Mouse (Mus musculus) c-Kit-negative CD71-positive TER-119-positive erythroid progenitor cells, embryonic 14.5 days (primary cell): ENCODE measurements around the gene Plekhh3.
A peak's percentile ranks its signal among the peaks of the same experiment; 100 is the strongest.

Experiments
- DNase-seq: peaks from one replicate; pipeline ENCODE4 v3.0.0-alpha.2; 2013; ENCODE audit warnings: low read depth, low spot score

Gene Plekhh3

DNA sequence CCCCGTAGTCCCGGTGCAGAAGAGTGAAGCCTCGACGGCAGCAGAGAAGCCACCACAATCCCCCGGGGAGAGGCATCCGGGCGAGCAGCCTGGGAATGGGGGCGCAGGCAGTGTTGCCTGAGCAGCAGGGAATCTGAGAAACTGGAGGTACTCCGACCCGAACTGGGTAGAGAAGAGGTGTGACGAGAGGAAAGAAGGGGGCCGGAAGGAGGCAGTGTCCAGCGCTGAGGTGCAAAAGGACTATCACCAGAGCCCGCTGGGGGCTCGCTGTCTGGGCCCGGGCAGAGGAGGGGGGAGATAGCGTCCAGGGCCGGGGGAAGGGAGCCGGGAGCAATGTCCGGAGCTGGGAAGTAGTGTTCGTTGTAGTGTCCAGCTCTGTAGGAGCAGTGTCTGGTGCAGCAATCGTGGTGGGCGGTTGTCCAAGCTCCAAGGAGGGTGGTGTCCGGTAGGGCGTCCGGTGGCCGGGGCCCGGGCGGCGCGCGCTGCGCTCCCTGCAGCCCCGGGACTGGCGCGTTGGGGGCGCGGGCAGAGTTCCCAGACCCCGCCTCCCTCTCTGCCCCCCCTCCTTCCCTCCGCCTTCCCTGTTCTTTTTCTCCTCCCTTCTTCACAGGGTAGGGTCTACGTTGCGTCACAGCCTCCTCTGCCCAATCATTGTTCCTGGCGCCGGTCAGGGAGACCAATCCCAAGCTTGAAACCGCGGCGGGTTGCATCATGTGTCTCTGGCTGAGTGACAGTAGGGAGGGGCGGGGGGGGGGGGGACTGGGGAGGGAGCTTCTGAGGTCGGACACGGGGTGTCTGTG lies at the start of gene Plekhh3:
Gene Plekhh3 (minus strand): TSS at position 541 of the 800 bp plus-strand sequence.
- no peak for DNase-seq

- no peak for DNase-seq
These were observed 49.7 kb upstream of the Plekhh3 start for GRCm38 (mm10) chr11:101220853-101221252.

DNA sequence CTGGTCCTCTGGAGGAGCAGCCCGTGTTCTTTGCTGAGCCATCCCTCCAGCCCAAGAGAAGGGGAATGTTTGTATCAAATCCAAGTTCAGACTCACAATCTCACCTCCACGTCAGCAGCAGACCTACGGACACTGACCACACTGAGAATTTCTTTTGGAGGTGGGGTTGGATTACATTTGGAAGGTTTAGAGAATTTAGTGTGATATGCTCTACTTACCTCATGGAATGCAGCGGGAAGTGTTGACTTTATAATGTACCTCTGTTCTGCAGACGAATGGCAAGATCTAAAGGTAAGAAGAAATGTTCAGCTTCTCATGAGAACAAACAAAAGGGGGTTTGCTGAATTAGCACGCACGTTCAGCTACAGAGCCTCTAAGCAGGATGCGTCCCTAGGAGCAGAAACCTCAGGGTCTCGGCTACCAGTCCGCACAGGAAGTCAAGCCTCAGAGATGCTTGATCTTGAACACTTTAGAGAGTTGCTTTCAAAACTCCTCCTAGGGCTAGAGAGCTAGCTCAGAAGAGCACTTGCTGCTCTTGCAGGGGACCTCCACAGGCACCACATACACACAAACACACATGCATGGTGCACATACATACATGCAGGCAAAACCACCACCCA lies 47.4 kb upstream of the Plekhh3 start:
- no peak for DNase-seq

DNA sequence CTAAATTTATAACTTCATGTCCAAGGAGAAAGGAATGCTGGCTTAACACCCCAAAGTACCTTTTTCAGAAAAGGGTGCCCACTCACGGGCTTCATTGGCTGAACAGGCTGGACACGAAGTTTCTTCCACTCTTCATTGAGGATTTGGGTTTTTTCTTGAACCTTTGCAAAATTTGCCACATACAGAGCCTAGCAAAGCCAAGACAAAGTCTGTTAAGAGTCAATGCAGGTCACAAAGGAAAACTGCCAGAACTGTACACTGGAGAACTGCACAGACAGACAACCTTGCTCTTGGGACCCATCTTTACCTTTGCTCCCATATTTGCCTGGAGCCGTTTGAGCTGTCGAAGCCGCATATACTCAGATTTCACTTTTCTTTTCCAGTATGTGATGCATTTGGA lies 45.8 kb upstream of the Plekhh3 start:
- no peak for DNase-seq

DNA sequence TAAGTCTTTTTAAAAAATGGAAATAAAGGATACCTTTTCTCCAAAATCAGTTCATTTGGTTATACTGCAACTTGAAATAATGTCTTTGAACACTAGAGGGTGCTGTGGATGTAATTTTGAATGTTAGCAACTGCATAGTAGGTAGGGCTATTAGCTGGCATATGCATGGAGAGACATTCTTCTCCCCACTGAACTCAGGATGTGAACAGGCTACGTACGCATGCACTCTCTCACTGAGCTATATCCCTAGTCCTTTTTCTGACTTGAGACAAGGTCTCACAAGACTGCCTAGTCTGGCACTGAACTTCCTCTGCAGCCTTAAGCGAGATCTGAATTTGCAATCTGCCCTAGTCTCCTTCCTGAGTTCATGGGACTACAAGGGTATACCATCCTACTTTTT lies 40.8 kb upstream of the Plekhh3 start:
- DNase-seq = peak; percentile 73

DNA sequence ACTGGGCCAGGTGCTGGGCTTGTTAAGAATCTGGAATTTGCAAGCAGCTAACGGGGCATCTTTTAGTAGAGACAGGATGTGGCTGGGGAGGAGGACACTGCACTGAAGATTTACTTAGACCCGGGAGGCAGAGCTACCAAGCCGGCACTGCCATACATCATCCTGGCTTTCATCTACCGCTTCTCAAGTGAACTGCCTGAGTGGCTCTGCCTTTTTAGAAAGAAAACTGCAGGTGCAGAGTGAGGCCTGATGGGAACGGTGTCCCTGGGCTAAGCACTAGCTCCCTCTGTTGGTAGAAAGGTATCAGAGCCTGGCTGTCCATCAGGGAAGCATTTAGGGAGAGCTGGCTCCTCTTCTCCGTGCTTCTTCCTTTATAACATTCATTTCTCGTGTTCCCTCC lies 29.8 kb upstream of the Plekhh3 start:
- DNase-seq = no peak

DNA sequence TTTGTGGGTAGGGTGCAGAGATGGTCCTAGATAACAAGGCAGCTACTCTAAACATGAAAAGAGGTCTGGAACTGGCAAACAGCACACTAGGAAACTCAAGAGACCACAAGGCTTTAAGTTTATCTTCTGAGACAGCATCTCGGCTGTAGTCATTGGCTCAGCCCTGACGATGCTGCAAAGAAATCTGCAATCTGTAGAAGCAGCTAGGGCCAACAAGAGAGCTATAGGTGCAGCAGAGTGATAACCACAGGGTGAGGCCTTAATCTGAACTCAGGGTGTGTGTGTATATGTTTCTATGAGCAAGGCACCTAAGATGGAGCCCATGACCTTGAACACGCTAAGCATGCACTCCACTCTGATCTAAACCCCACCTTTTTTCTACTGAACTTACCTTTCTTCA lies 28.4 kb upstream of the Plekhh3 start:
- no peak for DNase-seq

DNA sequence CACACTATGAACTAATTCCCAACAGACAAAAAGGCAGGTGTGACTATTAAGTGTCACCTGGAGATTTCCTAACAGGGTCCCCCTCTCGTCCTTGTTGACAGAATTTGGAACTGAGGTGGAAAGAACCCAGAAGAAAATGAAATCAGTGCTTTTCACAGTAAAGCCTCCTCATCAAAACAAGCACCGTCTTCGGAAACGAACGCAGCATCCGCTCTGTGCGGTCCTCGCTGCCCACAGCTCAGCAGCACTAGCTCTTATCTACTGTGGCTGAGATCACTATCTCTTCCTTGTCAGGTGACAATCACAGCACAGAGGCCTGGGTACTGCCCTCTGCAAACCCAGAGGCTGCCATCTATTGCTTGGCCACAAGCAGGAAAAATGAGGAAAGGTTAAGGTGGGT lies 25.0 kb upstream of the Plekhh3 start:
- no peak for DNase-seq

- DNase-seq = no peak
These were observed 24.4 kb upstream of the Plekhh3 start for GRCm38 (mm10) chr11:101195571-101195970.

GRCm38 (mm10) chr11:101195101-101195500 lies 23.9 kb upstream of the Plekhh3 start:
- DNase-seq = no peak

DNA sequence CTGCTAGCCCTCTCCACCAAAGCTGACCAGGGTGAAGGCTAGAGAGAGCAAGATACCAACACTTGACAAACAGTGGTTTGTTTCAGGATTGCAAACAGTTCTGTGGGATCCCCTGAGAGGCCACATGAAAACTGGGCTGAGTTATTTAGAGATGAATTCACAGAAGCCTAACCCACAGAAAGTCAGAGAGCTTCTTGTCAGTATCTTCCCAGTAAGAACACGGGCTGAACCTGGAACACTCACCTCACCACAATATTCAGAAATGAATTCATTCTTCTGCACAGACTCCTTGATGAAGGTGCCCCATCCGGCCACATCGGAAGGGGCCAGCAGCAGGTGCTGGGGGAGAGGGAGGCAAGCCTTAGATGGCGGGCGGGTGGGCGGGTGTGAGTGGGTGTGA lies 23.5 kb upstream of the Plekhh3 start:
- DNase-seq = no peak

GRCm38 (mm10) chr11:101194137-101194536 lies 23.0 kb upstream of the Plekhh3 start:
- no peak for DNase-seq

DNA sequence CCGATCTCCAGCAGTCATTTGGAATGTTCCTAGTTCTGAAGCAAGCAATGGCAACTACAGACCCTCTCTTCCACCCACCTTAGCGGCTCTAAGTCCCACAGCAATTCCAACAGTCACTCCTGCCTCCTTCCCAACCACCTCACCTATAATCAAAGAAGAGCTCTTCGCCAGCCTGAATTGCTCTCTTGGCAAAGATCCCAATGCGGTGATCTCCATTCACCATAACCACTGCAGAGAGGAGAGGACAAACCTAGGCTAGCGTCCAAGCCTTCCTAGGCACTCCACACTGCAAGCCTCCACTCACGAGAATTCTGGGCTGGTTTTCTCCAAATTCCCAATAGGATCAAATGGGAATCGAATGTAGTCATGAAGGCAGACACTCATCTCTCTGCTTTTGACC lies 21.9 kb upstream of the Plekhh3 start:
- no peak for DNase-seq

DNA sequence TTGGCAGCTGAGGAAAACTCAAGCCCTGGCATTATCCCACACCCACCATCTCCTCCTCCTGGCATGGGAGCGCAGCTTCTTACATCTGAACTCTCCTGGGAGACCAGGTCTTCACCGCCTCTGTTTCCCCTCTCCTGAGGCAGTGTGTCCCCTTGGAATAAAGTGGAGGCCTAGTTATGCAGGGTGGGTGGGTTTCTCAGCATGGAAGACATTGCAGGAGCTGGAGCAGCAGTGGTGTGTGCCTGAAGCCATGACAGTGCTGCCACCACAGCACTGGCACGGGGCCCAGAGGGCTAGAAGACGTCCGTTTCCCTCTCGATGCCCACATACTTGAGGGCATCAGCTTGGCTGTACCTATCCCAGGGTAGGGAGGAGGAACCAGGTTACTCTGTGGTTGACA lies 21.5 kb upstream of the Plekhh3 start:
- DNase-seq = no peak

DNA sequence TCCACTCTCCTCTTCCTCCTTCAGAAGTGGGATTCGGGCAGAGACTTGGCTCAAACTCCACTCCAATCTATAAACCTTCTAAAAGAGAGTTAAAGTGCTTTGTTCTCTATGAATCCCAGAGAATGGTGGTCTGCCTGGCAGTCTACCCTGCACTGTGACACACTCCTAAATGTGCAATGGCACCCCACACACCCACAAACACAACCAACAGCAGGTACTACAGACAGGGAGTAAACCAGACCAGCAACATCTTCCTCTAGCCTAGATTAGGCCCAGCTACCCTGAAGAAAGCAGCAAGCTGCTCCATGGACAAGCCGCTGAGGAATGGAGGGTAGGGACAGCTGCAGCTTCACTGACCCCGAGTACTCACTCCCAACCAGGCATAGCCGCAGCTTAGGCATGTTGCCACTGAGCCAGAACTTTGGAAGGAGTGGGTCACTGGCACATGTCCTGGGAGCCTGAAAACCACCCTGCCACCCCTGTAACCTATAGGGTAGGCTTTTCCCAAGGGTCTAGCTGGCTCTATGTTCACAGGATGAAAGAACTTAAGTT lies 20.8 kb upstream of the Plekhh3 start:
- no peak for DNase-seq

- DNase-seq = no peak
These were observed 20.1 kb upstream of the Plekhh3 start for GRCm38 (mm10) chr11:101190913-101191907.

GRCm38 (mm10) chr11:101190181-101190912 lies 19.2 kb upstream of the Plekhh3 start:
- DNase-seq = no peak

- peak; percentile 51 for DNase-seq
These were observed 18.5 kb upstream of the Plekhh3 start for GRCm38 (mm10) chr11:101189495-101190180.

DNA sequence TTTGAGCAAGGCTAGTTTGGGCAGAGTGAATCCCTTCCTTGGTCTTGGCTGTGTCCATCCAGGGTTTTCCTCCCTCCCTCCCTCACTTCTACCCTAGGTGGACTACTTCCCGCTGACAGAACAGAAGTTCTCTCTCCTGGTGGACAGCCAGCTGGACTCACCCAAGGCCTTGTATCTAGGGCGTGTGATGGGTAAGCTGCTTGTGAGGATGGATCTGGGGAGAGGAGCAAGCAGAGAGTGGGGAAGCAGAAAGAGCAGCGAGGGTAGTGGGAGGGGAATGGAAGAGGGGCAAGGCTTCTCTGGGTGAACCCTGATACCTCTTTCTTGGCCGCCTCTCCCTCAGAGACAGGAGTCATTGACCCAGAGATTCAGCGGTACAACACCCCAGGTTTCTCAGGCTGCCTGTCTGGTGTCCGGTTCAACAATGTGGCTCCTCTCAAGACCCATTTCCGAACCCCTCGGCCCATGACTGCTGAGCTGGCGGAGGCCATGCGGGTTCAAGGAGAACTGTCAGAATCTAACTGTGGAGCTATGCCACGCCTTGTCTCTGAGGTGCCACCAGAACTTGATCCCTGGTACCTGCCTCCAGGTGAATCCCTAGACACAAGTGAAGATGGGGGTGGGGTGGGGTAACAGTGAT lies 17.1 kb upstream of the Plekhh3 start:
- no peak for DNase-seq

DNA sequence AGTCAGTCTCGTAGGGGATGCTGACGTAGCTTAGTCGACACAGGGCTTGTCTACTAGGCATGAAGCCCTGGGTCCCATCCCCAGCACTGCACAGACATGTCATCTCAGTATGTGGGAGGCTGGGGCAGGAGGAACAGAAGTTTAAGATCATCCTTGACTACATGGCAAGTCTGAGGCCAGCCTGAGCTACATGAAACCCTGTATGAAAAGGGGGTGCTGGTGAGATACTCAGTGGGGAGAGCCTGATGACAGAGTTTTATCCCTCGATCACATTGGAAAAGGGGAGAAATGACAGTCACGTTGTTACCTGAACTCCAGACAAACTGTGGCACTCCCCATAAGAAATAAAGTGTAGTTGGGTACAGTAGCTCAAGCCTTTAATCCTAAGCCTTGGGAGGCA lies 16.4 kb upstream of the Plekhh3 start:
- DNase-seq = no peak
